Mouse (Mus musculus) liver, adult 2 months (tissue): ENCODE results near the gene Sema4c. TPM values are rescaled to one million over a fixed set of nuclear protein-coding genes. Genes with fewer than 3 reads are reported as not detected.

Experiments used
- DNase-seq: peaks from one replicate; pipeline ENCODE4 v3.0.0-alpha.2; 2011; ENCODE audit warnings: low read depth, low spot score; ENCODE audit errors: extremely low read depth
- H3K27ac ChIP-seq: fragments of 200-500 bp; replicated peaks from 2 replicates; pipeline ENCODE4 v1.5.1; 2012; ENCODE audit warnings: low read depth, mild to moderate bottlenecking, control low read depth, inconsistent platforms, low read length; ENCODE audit not compliant: insufficient read depth
- H3K27me3 ChIP-seq: fragments of 200-500 bp; 2 replicates; pipeline ENCODE4 v1.6.1; 2012; ENCODE audit warnings: mild to moderate bottlenecking, moderate library complexity, low read length, inconsistent platforms; ENCODE audit not compliant: control insufficient read depth, insufficient read depth
- H3K36me3 ChIP-seq: fragments of 200-500 bp; 2 replicates; pipeline ENCODE4 v1.6.1; 2012; ENCODE audit warnings: low read length, inconsistent platforms; ENCODE audit not compliant: control insufficient read depth, insufficient read depth
- H3K4me1 ChIP-seq: fragments of 200-500 bp; 2 replicates; pipeline ENCODE4 v1.6.1; 2011; ENCODE audit warnings: low read length; ENCODE audit not compliant: control insufficient read depth, insufficient read depth
- H3K4me3 ChIP-seq: fragments of 200-500 bp; 2 replicates; pipeline ENCODE4 v1.5.1; 2011; ENCODE audit warnings: low read depth, mild to moderate bottlenecking, control low read depth, low read length, moderate library complexity; ENCODE audit not compliant: insufficient read depth
- H3K79me2 ChIP-seq: fragments of 200-500 bp; 2 replicates; pipeline ENCODE4 v1.6.1; 2012; ENCODE audit warnings: inconsistent platforms, mild to moderate bottlenecking, low read length, moderate library complexity; ENCODE audit not compliant: control insufficient read depth, insufficient read depth
- H3K9ac ChIP-seq: fragments of 200-500 bp; 2 replicates; pipeline ENCODE4 v1.6.1; 2012; ENCODE audit warnings: low read depth, mild to moderate bottlenecking, control low read depth, inconsistent platforms, low read length
- CTCF ChIP-seq: fragments of 200-500 bp; IDR thresholded peaks from 2 replicates; pipeline ENCODE4 v1.5.1; 2011; ENCODE audit warnings: low read depth, low read length, control low read depth
- POLR2A ChIP-seq: fragments of 200-500 bp; IDR thresholded peaks from 2 replicates; pipeline ENCODE4 v1.6.1; 2011; ENCODE audit warnings: low read length, control low read depth; ENCODE audit not compliant: insufficient read depth; ENCODE audit errors: extremely low read depth
- WGBS: fragments of 180-500 bp; shearing (Covaris S2); methylation state at CpG from one replicate; pipeline ENCODE4 v1.1.7; 2018; 5-methylcytosine and 5-hydroxymethylcytosine counted together
- polyA plus RNA-seq: library from polyadenylated mRNA; depleted of rRNA; stranded (reverse); fragments of >200 nt; gene quantifications from 2 replicates; pipeline ENCODE4 v1.2.3, GENCODE M21; 2012
- total RNA-seq: library from RNA; depleted of rRNA; stranded (reverse); fragments of >200 nt; gene quantifications from 2 replicates; pipeline ENCODE4 v1.2.3, GENCODE M21; 2014

Gene Sema4c
- total and polyA plus RNA-seq, 2 experiments = 1.5 to 2.4 TPM

DNA sequence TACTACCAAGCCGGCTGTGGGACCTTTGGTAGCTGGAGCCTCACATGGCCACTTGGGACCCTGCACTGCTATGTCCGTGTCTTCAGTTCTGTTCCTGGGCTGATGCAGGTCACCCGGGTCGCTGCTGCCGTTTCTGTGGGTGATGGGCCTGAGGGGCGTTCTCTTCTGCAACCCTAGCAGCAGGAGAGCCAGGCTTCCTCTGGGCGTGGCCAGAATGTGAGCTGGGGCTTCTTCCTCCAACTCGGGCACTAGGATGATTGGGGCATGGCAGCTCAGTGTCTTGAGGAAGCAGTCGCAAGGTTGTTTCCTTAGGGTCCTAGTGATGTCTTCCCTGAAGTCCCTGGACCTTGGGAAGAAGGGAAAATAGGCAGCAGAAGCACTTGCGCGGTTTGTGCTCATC lies 38.5 kb downstream of the Sema4c start:
- TF ChIP-seq POLR2A (no peak), CTCF (no peak)
- H3K36me3 ChIP-seq = peaks cover 6% of the 10 kb centered on the region; the same call in 1 of the 2 replicates

DNA sequence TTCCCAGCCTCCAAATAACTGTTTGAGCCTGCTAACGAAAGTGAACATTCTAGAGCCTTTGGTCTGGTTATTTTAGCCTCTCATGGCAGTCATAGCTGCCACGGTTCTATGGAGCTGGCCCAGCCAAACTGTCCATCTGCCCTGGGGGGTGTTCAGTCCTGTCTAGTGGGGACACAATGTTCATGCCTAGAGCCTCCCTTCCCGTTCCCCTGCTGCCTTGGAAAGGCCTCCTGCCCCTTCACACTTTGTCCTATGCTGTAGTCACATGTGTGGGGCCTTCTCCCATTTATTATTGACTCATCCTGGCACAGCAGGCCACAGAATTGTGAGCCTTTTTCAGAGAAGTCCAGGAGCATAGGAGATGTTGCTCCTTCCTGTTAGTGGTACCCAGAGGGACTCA lies 39.9 kb downstream of the Sema4c start:
- H3K4me3 ChIP-seq = no peak overlapping the region
- no peaks in the 10 kb centered on the region for H3K27me3 ChIP-seq
- H3K79me2 ChIP-seq = peaks cover 6% of the 10 kb centered on the region; the same call in 1 of the 2 replicates
- TF ChIP-seq CTCF (no peak), POLR2A (no peak)
- H3K9ac ChIP-seq = no peak overlapping the region
- H3K36me3 ChIP-seq = peaks cover 6% of the 10 kb centered on the region; the same call in 1 of the 2 replicates
- WGBS = 56% methylated on average over 3 of the region's 3 CpGs
- H3K4me1 ChIP-seq = peaks cover 2% of the 10 kb centered on the region
- no peak for DNase-seq
- H3K27ac ChIP-seq = no peak overlapping the region

More for the DNA sequence above, 38.5 kb downstream of the Sema4c start:
- H3K27me3 ChIP-seq = no peaks in the 10 kb centered on the region
- H3K27ac ChIP-seq = no peak overlapping the region
- no peak overlapping the region for H3K4me3 ChIP-seq
- H3K4me1 ChIP-seq = no peaks in the 10 kb centered on the region; the same call in 1 of the 2 replicates
- WGBS = 86% methylated on average over 11 of the region's 11 CpGs
- H3K79me2 ChIP-seq = no peaks in the 10 kb centered on the region
- no peak overlapping the region for H3K9ac ChIP-seq
- DNase-seq = no peak

DNA sequence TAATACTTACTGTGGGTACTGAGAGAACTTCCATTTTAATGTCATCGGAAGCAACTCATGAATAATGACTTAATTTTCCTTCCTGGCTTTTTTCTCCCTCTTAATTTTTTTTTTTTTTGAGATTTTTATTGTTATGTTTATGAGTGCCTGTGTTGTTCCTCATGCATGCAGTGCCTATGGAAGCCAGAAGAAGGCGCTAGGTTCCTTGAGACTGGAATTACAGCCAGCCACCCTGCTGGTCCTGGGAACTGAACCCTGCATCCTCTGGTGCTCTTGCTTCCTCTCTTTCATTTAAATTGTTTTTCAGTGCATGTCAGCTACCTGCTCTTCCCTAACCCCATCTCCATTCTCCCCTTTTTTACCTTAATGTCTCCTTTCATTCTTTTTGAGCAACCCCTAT lies 44.4 kb downstream of the Sema4c start:
- peaks cover 8% of the 10 kb centered on the region for H3K4me1 ChIP-seq
- H3K27me3 ChIP-seq = no peaks in the 10 kb centered on the region
- H3K36me3 ChIP-seq = no peaks in the 10 kb centered on the region
- peaks cover 8% of the 10 kb centered on the region; the same call in 1 of the 2 replicates for H3K79me2 ChIP-seq
- no peak for DNase-seq
- H3K9ac ChIP-seq = no peak overlapping the region
- no peak overlapping the region for H3K27ac ChIP-seq
- TF ChIP-seq CTCF (peak; percentile 58), POLR2A (no peak)
- no peak overlapping the region for H3K4me3 ChIP-seq
- WGBS = 83% methylated on average over 2 of the region's 2 CpGs

DNA sequence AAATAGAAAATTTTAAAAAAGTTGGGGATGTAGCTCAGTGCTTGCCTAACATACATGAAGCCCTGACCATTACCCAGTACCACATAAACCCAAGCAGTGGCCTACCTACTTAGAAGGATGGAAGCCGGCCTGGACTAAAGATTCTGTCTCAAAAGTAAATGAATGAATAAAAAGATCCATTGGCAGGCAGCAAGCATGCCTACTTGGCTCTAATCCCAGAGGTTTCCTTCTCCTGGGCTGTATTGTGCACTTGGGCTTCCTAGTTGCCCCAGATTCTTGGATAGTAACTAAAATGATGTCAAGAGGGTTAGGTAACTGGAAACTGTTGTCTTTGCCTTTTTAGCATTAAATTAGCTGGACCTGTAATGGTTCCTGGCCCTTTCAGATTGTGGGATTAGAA lies 44.8 kb downstream of the Sema4c start:
- Histone ChIP-seq H3K4me3 (no peak overlapping the region), H3K36me3 (no peaks in the 10 kb centered on the region), H3K79me2 (peaks cover 8% of the 10 kb centered on the region; the same call in 1 of the 2 replicates), H3K27me3 (no peaks in the 10 kb centered on the region), H3K27ac (no peak overlapping the region), H3K4me1 (peaks cover 8% of the 10 kb centered on the region), H3K9ac (no peak overlapping the region)
- WGBS = 0% methylated on average over 1 of the region's 1 CpGs
- no peak for TF ChIP-seq CTCF
- TF ChIP-seq POLR2A = no peak
- peak; percentile 51 for DNase-seq

DNA sequence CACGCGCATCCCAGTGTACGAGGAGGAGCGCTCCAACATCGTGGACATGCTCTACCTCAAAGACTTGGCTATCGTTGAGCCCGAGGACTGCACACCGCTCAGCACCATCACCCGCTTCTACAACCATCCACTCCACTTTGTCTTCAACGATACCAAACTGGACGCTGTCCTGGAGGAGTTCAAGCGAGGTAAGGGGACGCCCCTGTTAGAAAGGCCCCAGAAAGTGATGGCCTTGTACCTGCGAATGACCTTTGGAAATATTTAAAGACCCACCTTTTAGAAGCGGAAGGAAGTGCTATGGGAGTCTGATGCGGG lies 45.2 kb downstream of the Sema4c start:
- Histone ChIP-seq H3K4me1 (peaks cover 8% of the 10 kb centered on the region), H3K27ac (no peak overlapping the region), H3K27me3 (no peaks in the 10 kb centered on the region), H3K4me3 (peak overlapping the region; percentile 90), H3K9ac (peak overlapping the region; percentile 92), H3K79me2 (peaks cover 8% of the 10 kb centered on the region; the same call in 1 of the 2 replicates), H3K36me3 (no peaks in the 10 kb centered on the region)
- TF ChIP-seq POLR2A (no peak), CTCF (no peak)
- DNase-seq = no peak
- 7% methylated on average over 16 of the region's 16 CpGs for WGBS

DNA sequence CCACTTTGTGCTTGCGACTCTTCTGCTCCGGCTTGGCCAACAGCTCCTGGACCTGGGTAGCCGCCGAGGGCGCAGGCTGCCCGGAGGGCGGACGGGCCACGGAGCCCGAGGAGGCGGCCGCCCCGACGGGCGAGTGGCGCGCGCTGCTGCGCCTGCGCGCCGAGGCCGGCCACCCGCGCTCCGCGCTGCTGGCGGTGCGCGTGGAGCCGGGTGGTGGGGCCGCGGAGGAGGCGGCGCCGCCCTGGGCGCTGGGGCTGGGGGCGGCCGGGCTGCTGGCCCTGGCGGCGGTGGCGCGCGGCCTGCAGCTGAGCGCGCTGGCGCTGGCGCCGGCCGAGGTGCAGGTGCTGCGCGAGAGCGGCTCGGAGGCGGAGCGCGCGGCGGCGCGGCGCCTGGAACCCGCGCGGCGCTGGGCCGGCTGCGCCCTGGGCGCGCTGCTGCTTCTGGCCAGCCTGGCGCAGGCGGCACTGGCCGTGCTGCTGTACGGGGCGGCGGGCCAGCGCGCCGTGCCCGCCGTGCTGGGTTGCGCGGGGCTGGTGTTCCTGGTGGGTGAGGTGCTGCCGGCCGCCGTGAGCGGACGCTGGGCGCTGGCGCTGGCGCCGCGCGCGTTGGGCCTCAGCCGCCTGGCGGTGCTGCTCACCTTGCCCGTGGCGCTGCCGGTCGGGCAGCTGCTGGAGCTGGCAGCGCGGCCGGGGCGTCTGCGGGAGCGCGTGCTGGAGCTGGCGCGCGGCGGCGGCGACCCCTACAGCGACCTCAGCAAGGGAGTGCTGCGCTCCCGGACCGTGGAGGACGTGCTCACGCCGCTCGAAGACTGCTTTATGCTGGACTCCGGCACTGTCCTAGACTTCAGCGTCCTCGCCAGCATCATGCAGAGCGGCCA lies 45.8 kb downstream of the Sema4c start:
- H3K4me1 ChIP-seq = peaks cover 8% of the 10 kb centered on the region
- no peaks in the 10 kb centered on the region for H3K27me3 ChIP-seq
- 12% methylated on average over 126 of the region's 126 CpGs for WGBS
- H3K27ac ChIP-seq = peak overlapping the region; percentile 81
- H3K79me2 ChIP-seq = peaks cover 8% of the 10 kb centered on the region; the same call in 1 of the 2 replicates
- no peaks in the 10 kb centered on the region for H3K36me3 ChIP-seq
- DNase-seq = no peak
- H3K9ac ChIP-seq = peak overlapping the region; percentile 92
- TF ChIP-seq POLR2A = no peak
- TF ChIP-seq CTCF = peak; percentile 41
- peak overlapping the region; percentile 90 for H3K4me3 ChIP-seq
